Mouse (Mus musculus) bone marrow, adult 2 months (tissue): ENCODE results near the gene Bag3.

Experiments used
- CTCF ChIP-seq: fragments of 200-500 bp; IDR thresholded peaks from 2 replicates; pipeline ENCODE4 v1.5.1; 2011; ENCODE audit warnings: low read length, control low read depth; ENCODE audit not compliant: control insufficient read depth, insufficient read depth
- POLR2A ChIP-seq: fragments of 200-500 bp; IDR thresholded peaks from 2 replicates; pipeline ENCODE4 v1.6.1; 2011; ENCODE audit warnings: low read depth, mild to moderate bottlenecking, control low read depth, low read length, borderline replicate concordance; ENCODE audit not compliant: control insufficient read depth

DNA sequence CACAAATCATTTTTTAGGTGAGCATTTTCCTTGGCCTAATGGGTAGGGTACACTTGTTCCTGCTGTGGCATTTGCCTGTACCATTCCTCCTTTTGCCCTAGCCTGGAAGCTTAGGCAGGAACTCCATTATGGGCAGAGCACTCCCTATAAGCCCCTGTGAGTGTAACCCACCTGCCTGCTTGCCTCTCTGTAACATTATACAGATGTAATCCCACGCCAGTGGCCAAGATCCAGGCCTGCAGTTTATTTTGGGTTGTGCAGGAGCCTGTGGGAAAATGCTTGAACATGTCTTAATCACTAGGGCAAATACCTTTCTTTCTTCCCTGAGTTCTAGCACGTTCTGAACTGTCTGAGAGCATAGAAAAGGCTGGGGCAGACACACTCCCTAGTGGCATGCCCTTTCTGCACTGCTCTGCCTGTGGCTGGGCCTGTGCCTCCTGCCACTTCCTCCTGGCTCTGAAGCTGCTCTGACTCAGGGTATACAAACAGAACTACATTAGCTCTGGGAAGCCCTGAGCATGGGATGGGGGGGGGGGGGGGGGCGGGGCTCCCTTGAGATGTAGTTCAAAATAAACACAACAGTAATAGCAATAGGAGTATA lies 29.8 kb downstream of the Bag3 start:
- no peak for TF ChIP-seq CTCF
- TF ChIP-seq POLR2A, result no peak
